Mouse (Mus musculus) CH12.LX (cell line): Measurements from ENCODE around the gene Hyal2. TPM values are rescaled to one million over a fixed set of nuclear protein-coding genes. Genes with fewer than 3 reads are reported as not detected.

Experiments used
- DNase-seq: peaks from one replicate; pipeline ENCODE4 v3.0.0-alpha.2; 2013; ENCODE audit errors: extremely low read depth
- H3K27ac ChIP-seq: 2 replicates; pipeline ENCODE4 v1.5.1; 2012; ENCODE audit warnings: low read depth, mild to moderate bottlenecking, control low read depth, moderate library complexity; ENCODE audit not compliant: insufficient read depth
- H3K27me3 ChIP-seq: replicated peaks from 2 replicates; pipeline ENCODE3; 2012; ENCODE audit warnings: inconsistent platforms
- H3K36me3 ChIP-seq, 2 experiments: replicated peaks in 1 of 2; 2 replicates each; pipeline versions ENCODE3 to v1.6.1; 2012; ENCODE audit warnings: inconsistent platforms in 1 of 2, low read length in 1 of 2, mild to moderate bottlenecking in 1 of 2, mixed read lengths in 1 of 2, moderate library complexity in 1 of 2; ENCODE audit not compliant: control insufficient read depth in 1 of 2, insufficient read depth in 1 of 2
- H3K4me1 ChIP-seq, 2 experiments: 2 replicates each; pipeline ENCODE4 v1.6.1; 2012; ENCODE audit warnings: inconsistent platforms in 1 of 2, moderate library complexity in 1 of 2; ENCODE audit not compliant: insufficient read depth in 2 of 2, control insufficient read depth in 1 of 2
- H3K4me2 ChIP-seq: 2 replicates; pipeline ENCODE4 v1.6.1; 2012; ENCODE audit warnings: low read depth, mild to moderate bottlenecking, control low read depth; ENCODE audit not compliant: poor library complexity, insufficient read depth, severe bottlenecking
- H3K4me3 ChIP-seq, 3 experiments: fragments of 150-350 bp in 1 of 3; sonication (generic) in 1 of 3; replicated peaks in 1 of 3; 2 replicates each; pipeline versions ENCODE3 to v1.5.1; 2011 to 2012; ENCODE audit warnings: low read depth in 2 of 3, low read length in 2 of 3, mild to moderate bottlenecking in 2 of 3, moderate library complexity in 2 of 3, control low read depth in 1 of 3, improper control_type of control experiment in 1 of 3, inconsistent platforms in 1 of 3, mixed read lengths in 1 of 3; ENCODE audit not compliant: poor library complexity in 1 of 3
- H3K79me2 ChIP-seq: replicated peaks from 2 replicates; pipeline ENCODE4 v1.6.1; 2012; ENCODE audit warnings: mild to moderate bottlenecking, moderate library complexity; ENCODE audit not compliant: control insufficient read depth, poor library complexity, insufficient read depth, severe bottlenecking; ENCODE audit errors: extremely low read depth
- H3K9ac ChIP-seq: 2 replicates; pipeline ENCODE4 v1.6.1; 2012; ENCODE audit warnings: low read depth, mild to moderate bottlenecking, control low read depth, moderate library complexity; ENCODE audit not compliant: insufficient read depth
- H3K9me3 ChIP-seq: replicated peaks from 2 replicates; pipeline ENCODE3; 2012; ENCODE audit warnings: low read length, inconsistent platforms, mixed read lengths
- CHD2 ChIP-seq: IDR thresholded peaks from 2 replicates; pipeline ENCODE4 v1.6.1; 2011; ENCODE audit warnings: low read length, improper control_type of control experiment
- ETS1 ChIP-seq: conservative IDR thresholded peaks from 2 replicates; pipeline ENCODE4 v1.6.1; 2012; ENCODE audit warnings: low read depth, mild to moderate bottlenecking, inconsistent platforms, low read length, improper control_type of control experiment, moderate library complexity
- GABPA ChIP-seq: IDR thresholded peaks from 2 replicates; pipeline ENCODE4 v1.6.1; 2012; ENCODE audit warnings: low read depth, low read length, improper control_type of control experiment, inconsistent platforms; ENCODE audit not compliant: insufficient replicate concordance
- HCFC1 ChIP-seq: IDR thresholded peaks from 2 replicates; pipeline ENCODE4 v1.6.1; 2012; ENCODE audit warnings: low read depth, mild to moderate bottlenecking, inconsistent platforms, low read length, improper control_type of control experiment
- MAX ChIP-seq: IDR thresholded peaks from 2 replicates; pipeline ENCODE4 v1.6.1; 2011; ENCODE audit warnings: low read length, improper control_type of control experiment
- MAZ ChIP-seq: IDR thresholded peaks from 2 replicates; pipeline ENCODE4 v1.6.1; 2012; ENCODE audit warnings: low read depth, mild to moderate bottlenecking, inconsistent platforms, low read length, improper control_type of control experiment, moderate library complexity
- NELFE ChIP-seq: IDR thresholded peaks from 2 replicates; pipeline ENCODE4 v1.6.1; 2011; ENCODE audit warnings: low read depth, low read length, improper control_type of control experiment
- POLR2AphosphoS2 ChIP-seq: IDR thresholded peaks from 2 replicates; pipeline ENCODE4 v1.6.1; 2011; ENCODE audit warnings: low read depth, low read length, improper control_type of control experiment
- RAD21 ChIP-seq: IDR thresholded peaks from 2 replicates; pipeline ENCODE4 v1.6.1; 2011; ENCODE audit warnings: low read depth, mild to moderate bottlenecking, low read length, improper control_type of control experiment, moderate library complexity
- RCOR1 ChIP-seq: conservative IDR thresholded peaks from 2 replicates; pipeline ENCODE4 v1.6.1; 2012; ENCODE audit warnings: low read depth, mild to moderate bottlenecking, inconsistent platforms, low read length, improper control_type of control experiment
- SMC3 ChIP-seq: IDR thresholded peaks from 2 replicates; pipeline ENCODE4 v1.6.1; 2011; ENCODE audit warnings: low read depth, low read length, improper control_type of control experiment
- TCF12 ChIP-seq: IDR thresholded peaks from 2 replicates; pipeline ENCODE4 v1.6.1; 2014; ENCODE audit warnings: low read depth, mild to moderate bottlenecking, inconsistent platforms, low read length, improper control_type of control experiment
- USF1 ChIP-seq: IDR thresholded peaks from 2 replicates; pipeline ENCODE4 v1.6.1; 2014; ENCODE audit warnings: low read depth, mild to moderate bottlenecking, inconsistent platforms, low read length, improper control_type of control experiment
- ZC3H11A ChIP-seq: IDR thresholded peaks from 2 replicates; pipeline ENCODE4 v1.6.1; 2012; ENCODE audit warnings: low read depth, mild to moderate bottlenecking, inconsistent platforms, low read length, improper control_type of control experiment
- ZMIZ1 ChIP-seq: IDR thresholded peaks from 2 replicates; pipeline ENCODE4 v1.6.1; 2012; ENCODE audit warnings: low read depth, mild to moderate bottlenecking, inconsistent platforms, low read length, improper control_type of control experiment
- dilution Hi-C: fragments of 300-500 bp; cut with MboI; formaldehyde crosslinking; loops from 2 replicates; pipeline ENCODE4 v1.14.3; 2020; ENCODE audit warnings: low sequenced_read_pairs; ENCODE audit not compliant: extremely low pct_unique_long_range_greater_than_20kb, extremely low pct_ligation_motif_present
- in situ Hi-C: fragments of 300-500 bp; cut with MboI; formaldehyde crosslinking; loops from 3 replicates; pipeline ENCODE4 v1.14.3; 2019; ENCODE audit warnings: low sequenced_read_pairs, low pct_ligation_motif_present, low pct_unique_long_range_greater_than_20kb, mixed read lengths
- polyA plus RNA-seq: library from polyadenylated mRNA; unstranded; fragments of >175 nt; gene quantifications from 2 replicates; pipeline ENCODE4 v1.2.1, GENCODE M21; 2012; ENCODE audit warnings: low read depth; ENCODE audit not compliant: insufficient read length
- total RNA-seq, 2 experiments: library from RNA; depleted of rRNA; stranded (reverse); fragments of 300-350 nt in 1 of 2; fragments of >200 nt in 1 of 2; gene quantifications; 2 replicates each; pipeline ENCODE4 v1.2.3; 2012 to 2014

The Hyal2 gene
- total and polyA plus RNA-seq, 3 experiments = 16.4 to 30.9 (median 26.8) TPM

- no peak for TF ChIP-seq USF1
- TF ChIP-seq RCOR1 = no peak
- TF ChIP-seq RAD21 = no peak
- no peak for TF ChIP-seq POLR2AphosphoS2
- no peak for TF ChIP-seq TCF12
- no peak for TF ChIP-seq MAX
- TF ChIP-seq NELFE = no peak
- TF ChIP-seq SMC3 = no peak
- TF ChIP-seq MAZ = no peak
- TF ChIP-seq GABPA = no peak
- no peak for TF ChIP-seq ZMIZ1
- no peak for TF ChIP-seq ZC3H11A
- no peak for TF ChIP-seq ETS1
- no peak for TF ChIP-seq HCFC1
- dilution Hi-C loops (no loop called here), in situ Hi-C loops (no loop called here)
- Histone ChIP-seq H3K4me3 (no peak overlapping the region), H3K4me2 (no peak overlapping the region), H3K36me3 (peaks cover 48 to 96% of the 10 kb centered on the region in 2 experiments), H3K9me3 (no peaks in the 10 kb centered on the region), H3K79me2 (peaks cover under 1% of the 10 kb centered on the region), H3K9ac (no peak overlapping the region), H3K27ac (no peak overlapping the region), H3K27me3 (no peaks in the 10 kb centered on the region), H3K4me1 (peaks cover 0 to 4% of the 10 kb centered on the region in 2 experiments; a peak in 2 of 4 replicates)
- DNase-seq = no peak
These were observed 26.7 kb downstream of the Hyal2 start for GRCm38 (mm10) chr9:107594281-107595062.

- TF ChIP-seq CHD2 (no peak), POLR2AphosphoS2 (0 out of 2 replicates have a peak, but pooled peaks have one; percentile 28)
- Histone ChIP-seq H3K79me2 (no peaks in the 10 kb centered on the region), H3K4me3 (no peak overlapping the region), H3K9ac (no peak overlapping the region), H3K36me3 (peaks cover 26 to 95% of the 10 kb centered on the region in 2 experiments), H3K27ac (no peak overlapping the region), H3K4me1 (peaks cover 7 to 13% of the 10 kb centered on the region in 2 experiments), H3K27me3 (no peaks in the 10 kb centered on the region), H3K9me3 (no peaks in the 10 kb centered on the region), H3K4me2 (no peak overlapping the region)
- dilution Hi-C loops (no loop called here), in situ Hi-C loops (no loop called here)
- DNase-seq = no peak
These were observed 29.1 kb downstream of the Hyal2 start for GRCm38 (mm10) chr9:107596619-107597569.
